Mouse (Mus musculus): ENCODE results near the gene Gm13103. TPM values are rescaled to one million over a fixed set of nuclear protein-coding genes. Genes with fewer than 3 reads are reported as not detected.

Gene Gm13103
- polyA plus RNA-seq (2015; fragmentation: Illumina TruSeq; extraction: RNeasy Lipid Tissue Mini Kit (QIAGEN cat#74804); ENCODE audit: low read depth, low replicate concordance), result not detected

GRCm38 (mm10) chr4:143846197-143846596, at the start of gene Gm13103:
Gm13103 (plus strand) TSS chr4:143846497.

GRCm38 (mm10) chr4:143815993-143816392, 30.3 kb upstream of the Gm13103 start, which contains the start of gene Gm13084:
Gm13084 (minus strand) TSS chr4:143816093.

GRCm38 (mm10) chr4:143900280-143900679, 54.0 kb downstream of the Gm13103 start, which contains the start of gene Pramef6:
Pramef6 (minus strand) TSS chr4:143900380.

Other genes starting within 250 kb of the Gm13103 start
- not detected for gene Gm13083, start 231.5 kb upstream of the Gm13103 start, polyA plus RNA-seq (2015; fragmentation: Illumina TruSeq; extraction: RNeasy Lipid Tissue Mini Kit (QIAGEN cat#74804); ENCODE audit: low read depth, low replicate concordance)
- gene Gm13088, start 189.3 kb upstream of the Gm13103 start, polyA plus RNA-seq (2015; fragmentation: Illumina TruSeq; extraction: RNeasy Lipid Tissue Mini Kit (QIAGEN cat#74804); ENCODE audit: low read depth, low replicate concordance), result not detected
- gene Gm13089, start 143.8 kb upstream of the Gm13103 start, polyA plus RNA-seq (2015; fragmentation: Illumina TruSeq; extraction: RNeasy Lipid Tissue Mini Kit (QIAGEN cat#74804); ENCODE audit: low read depth, low replicate concordance), result not detected
- not detected for gene Gm13078, start 127.0 kb upstream of the Gm13103 start, polyA plus RNA-seq (2015; fragmentation: Illumina TruSeq; extraction: RNeasy Lipid Tissue Mini Kit (QIAGEN cat#74804); ENCODE audit: low read depth, low replicate concordance)
- gene Gm13023, start 57.1 kb upstream of the Gm13103 start, polyA plus RNA-seq (2015; fragmentation: Illumina TruSeq; extraction: RNeasy Lipid Tissue Mini Kit (QIAGEN cat#74804); ENCODE audit: low read depth, low replicate concordance), result not detected
- not detected for gene Gm13084, start 30.4 kb upstream of the Gm13103 start, polyA plus RNA-seq (2015; fragmentation: Illumina TruSeq; extraction: RNeasy Lipid Tissue Mini Kit (QIAGEN cat#74804); ENCODE audit: low read depth, low replicate concordance)
- gene Pramef6, start 53.9 kb downstream of the Gm13103 start, polyA plus RNA-seq (2015; fragmentation: Illumina TruSeq; extraction: RNeasy Lipid Tissue Mini Kit (QIAGEN cat#74804); ENCODE audit: low read depth, low replicate concordance), result not detected
- gene Pramef25, start 104.5 kb downstream of the Gm13103 start, polyA plus RNA-seq (2015; fragmentation: Illumina TruSeq; extraction: RNeasy Lipid Tissue Mini Kit (QIAGEN cat#74804); ENCODE audit: low read depth, low replicate concordance), result not detected
- gene Gm13101, start 120.5 kb downstream of the Gm13103 start, polyA plus RNA-seq (2015; fragmentation: Illumina TruSeq; extraction: RNeasy Lipid Tissue Mini Kit (QIAGEN cat#74804); ENCODE audit: low read depth, low replicate concordance), result not detected
- not detected for gene Pramef17, start 147.9 kb downstream of the Gm13103 start, polyA plus RNA-seq (2015; fragmentation: Illumina TruSeq; extraction: RNeasy Lipid Tissue Mini Kit (QIAGEN cat#74804); ENCODE audit: low read depth, low replicate concordance)
- gene Pramel4, start 212.6 kb downstream of the Gm13103 start, polyA plus RNA-seq (2015; fragmentation: Illumina TruSeq; extraction: RNeasy Lipid Tissue Mini Kit (QIAGEN cat#74804); ENCODE audit: low read depth, low replicate concordance), result not detected

Data from brain, adult 10 weeks (tissue).